Comparison of ENCODE assay signal across 17 mouse cellular contexts in the genomic region with DNA sequence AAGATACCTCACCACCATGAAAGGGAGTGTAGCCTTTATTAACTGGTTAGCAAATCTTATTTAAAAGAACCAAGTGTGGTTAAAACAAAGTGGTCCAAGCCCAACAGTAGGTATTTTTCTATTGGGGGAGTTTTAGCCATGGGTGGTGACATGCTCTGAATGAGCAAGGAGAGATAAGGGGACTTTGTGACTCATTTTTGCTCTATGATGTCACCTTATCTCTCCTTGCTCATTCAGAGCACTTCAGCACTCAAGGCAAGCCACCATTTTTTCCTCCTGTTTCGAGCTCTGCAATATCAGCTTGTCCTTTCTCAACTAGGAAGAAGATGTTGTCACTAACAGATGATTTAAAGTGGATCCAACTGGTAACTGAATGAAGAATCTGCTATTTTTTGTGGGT.
"Had no signal": no experiment of that assay in that cellular context is flagged by ENCODE, and none has a peak within 500 bp of the region (broad histone marks: within the 10 kb centered on the region; RNA-seq: fewer than 3 reads in every experiment).

No protein-coding gene starts in this region.

- H3K27me3 ChIP-seq: liver, embryonic 15.5 days; lung, embryonic 15.5 days; megakaryocyte, embryonic 14.5 days; midbrain, embryonic 12.5 days; neural tube, embryonic 12.5 days; stomach, embryonic 15.5 days had no signal

- ATAC-seq: liver, postnatal 0 days; lung, postnatal 0 days had no signal

- H3K36me3 ChIP-seq: liver, embryonic 15.5 days; lung, embryonic 15.5 days; midbrain, embryonic 12.5 days; neural tube, embryonic 12.5 days; stomach, embryonic 15.5 days had no signal

- H3K4me1 ChIP-seq: liver, embryonic 15.5 days; lung, embryonic 15.5 days; neural tube, embryonic 12.5 days; stomach, embryonic 15.5 days had no signal

- H3K4me3 ChIP-seq: liver, embryonic 15.5 days; lung, embryonic 15.5 days; megakaryocyte, embryonic 14.5 days; midbrain, embryonic 12.5 days; neural tube, embryonic 12.5 days; stomach, embryonic 15.5 days had no signal

- H3K9me3 ChIP-seq: liver, embryonic 15.5 days; lung, embryonic 15.5 days; midbrain, embryonic 12.5 days; neural tube, embryonic 12.5 days; stomach, embryonic 15.5 days had no signal

- DNase-seq: liver, postnatal 0 days; lung, adult 2 months; lung, postnatal 14 days; lung, postnatal 36 days; right cerebral cortex, postnatal 14 days; thymus, adult 2 months; thymus, postnatal 25 days; thymus, postnatal 4 days had no signal

- H3K4me2 ChIP-seq: liver, embryonic 15.5 days; lung, embryonic 15.5 days; midbrain, embryonic 12.5 days; neural tube, embryonic 12.5 days; stomach, embryonic 15.5 days had no signal

- H3K27ac ChIP-seq: liver, embryonic 15.5 days; lung, embryonic 15.5 days; macrophage; midbrain, embryonic 12.5 days; neural tube, embryonic 12.5 days; stomach, embryonic 15.5 days; stomach, postnatal 0 days had no signal

- H3K9ac ChIP-seq: liver, embryonic 15.5 days; liver, postnatal 0 days; lung, embryonic 15.5 days; midbrain, embryonic 12.5 days; neural tube, embryonic 12.5 days; stomach, embryonic 15.5 days had no signal
